Mouse (Mus musculus) hindbrain, embryonic 15.5 days (tissue): ENCODE measurements around the gene B3galt4. TPM values are rescaled to one million over a fixed set of nuclear protein-coding genes. Genes with fewer than 3 reads are reported as not detected.

Source experiments
- ATAC-seq: fragments of 200-750 bp; cut with Nextera tagmentation; 2 replicates; pipeline ENCODE4 v1.8.0; 2017; ENCODE audit warnings: low read depth, moderate number of reproducible peaks, moderate TSS enrichment; ENCODE audit not compliant: low FRiP score
- H3K27ac ChIP-seq: fragments of 300-500 bp; sonication (generic); replicated peaks from 2 replicates; pipeline ENCODE4 v1.5.1; 2015; ENCODE audit warnings: mild to moderate bottlenecking, inconsistent platforms
- H3K27me3 ChIP-seq: fragments of 300-500 bp; sonication (generic); 2 replicates; pipeline ENCODE4 v1.6.1; 2015; ENCODE audit warnings: control low read depth, inconsistent platforms
- H3K36me3 ChIP-seq: fragments of 300-500 bp; sonication (generic); 2 replicates; pipeline ENCODE4 v1.6.1; 2015; ENCODE audit warnings: control low read depth, inconsistent platforms
- H3K4me1 ChIP-seq: fragments of 300-500 bp; sonication (generic); replicated peaks from 2 replicates; pipeline ENCODE4 v1.6.1; 2015; ENCODE audit warnings: control low read depth, inconsistent platforms
- H3K4me2 ChIP-seq: fragments of 300-500 bp; sonication (generic); 2 replicates; pipeline ENCODE4 v1.6.1; 2015; ENCODE audit warnings: moderate library complexity, mild to moderate bottlenecking, inconsistent platforms
- H3K4me3 ChIP-seq: fragments of 300-500 bp; sonication (generic); 2 replicates; pipeline ENCODE4 v1.5.1; 2015; ENCODE audit warnings: mild to moderate bottlenecking, inconsistent platforms
- H3K9ac ChIP-seq: fragments of 300-500 bp; sonication (generic); 2 replicates; pipeline ENCODE4 v1.6.1; 2015; ENCODE audit warnings: inconsistent platforms
- H3K9me3 ChIP-seq: fragments of 300-500 bp; sonication (generic); 2 replicates; pipeline ENCODE4 v1.6.1; 2016; ENCODE audit warnings: control low read depth, inconsistent platforms
- WGBS: fragments of 180-500 bp; shearing (Covaris S2); methylation state at CpG from one replicate; pipeline ENCODE4 v1.1.7; 2015; 5-methylcytosine and 5-hydroxymethylcytosine counted together
- polyA plus RNA-seq: library from polyadenylated mRNA; unstranded; fragments of >200 nt; fragmentation: Nextera tagmentation; extraction: Ambion mirVana; gene quantifications from 2 replicates; pipeline ENCODE4 v1.2.1, GENCODE M21; 2015

The B3galt4 gene
- polyA plus RNA-seq, 1 experiment from 2014 or later: 14.1 TPM

DNA sequence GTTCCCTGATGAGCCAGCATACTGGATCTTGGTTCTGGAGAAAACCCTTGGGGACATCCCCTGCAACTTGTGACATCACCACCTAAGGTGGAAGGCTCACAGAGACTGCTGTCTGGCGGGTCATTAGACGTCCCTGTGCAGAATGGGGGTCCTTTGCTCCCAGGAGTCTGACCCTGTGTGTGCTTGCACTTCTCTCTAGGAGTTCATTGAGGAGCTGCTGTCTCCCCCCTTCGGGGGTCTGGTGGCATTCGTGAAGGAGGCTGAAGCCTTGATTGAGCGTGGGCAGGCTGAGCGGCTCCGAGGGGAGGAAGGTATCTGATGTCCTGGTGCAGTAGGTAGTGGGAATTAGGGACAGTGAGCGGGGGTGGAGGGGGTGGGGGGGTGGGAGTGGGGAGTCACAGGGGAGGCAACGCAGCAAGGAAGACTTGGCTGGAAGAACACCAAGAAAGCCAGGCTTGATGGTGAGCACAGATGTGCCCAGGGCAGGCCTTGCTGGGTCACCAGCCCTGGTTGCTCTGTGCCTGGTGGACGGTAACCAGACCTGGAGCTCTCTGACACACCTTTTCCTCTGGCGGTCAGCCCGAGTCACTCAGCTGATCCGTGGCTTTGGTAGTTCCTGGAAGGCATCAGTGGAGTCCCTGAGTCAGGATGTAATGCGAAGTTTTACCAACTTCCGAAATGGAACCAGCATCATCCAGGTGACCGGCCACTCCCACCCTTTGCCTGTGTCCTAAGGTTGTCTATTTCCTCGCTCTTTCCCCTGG lies 14.0 kb upstream of the B3galt4 start:
- no peak overlapping the region for H3K4me3 ChIP-seq
- H3K4me2 ChIP-seq: no peak overlapping the region
- no peaks in the 10 kb centered on the region for H3K27me3 ChIP-seq
- H3K9ac ChIP-seq: no peak overlapping the region
- no peaks in the 10 kb centered on the region for H3K4me1 ChIP-seq
- H3K9me3 ChIP-seq: no peaks in the 10 kb centered on the region
- peaks cover 40% of the 10 kb centered on the region for H3K36me3 ChIP-seq
- ATAC-seq: no peak
- WGBS: 89% methylated on average over 17 of the region's 17 CpGs
- no peak overlapping the region for H3K27ac ChIP-seq

DNA sequence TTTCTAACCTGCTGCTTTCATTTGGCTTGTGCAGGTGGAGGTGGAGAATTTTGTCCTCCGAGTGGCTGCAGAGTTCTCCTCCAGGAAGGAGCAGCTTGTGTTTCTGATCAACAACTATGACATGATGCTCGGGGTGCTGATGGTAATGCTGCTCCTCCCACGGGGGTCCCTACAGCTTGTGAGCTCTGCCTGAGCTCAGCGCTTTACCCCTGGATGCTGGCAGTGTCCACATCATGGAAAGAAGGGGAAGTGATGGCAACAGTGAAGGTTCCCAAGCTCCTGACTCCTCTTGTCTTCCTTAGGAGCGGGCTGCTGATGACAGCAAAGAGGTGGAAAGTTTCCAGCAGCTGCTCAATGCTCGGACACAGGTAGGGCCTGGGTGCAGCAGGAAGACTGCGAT lies 11.6 kb upstream of the B3galt4 start:
- Histone ChIP-seq H3K4me2 (no peak overlapping the region), H3K9me3 (no peaks in the 10 kb centered on the region), H3K4me3 (no peak overlapping the region), H3K27me3 (no peaks in the 10 kb centered on the region), H3K9ac (no peak overlapping the region), H3K36me3 (peaks cover 51% of the 10 kb centered on the region), H3K4me1 (no peaks in the 10 kb centered on the region), H3K27ac (no peak overlapping the region)
- WGBS: 94% methylated on average over 7 of the region's 7 CpGs
- no peak for ATAC-seq

GRCm38 (mm10) chr17:33959948-33960347 lies 8.7 kb upstream of the B3galt4 start:
- no peaks in the 10 kb centered on the region for H3K27me3 ChIP-seq
- no peak overlapping the region for H3K4me2 ChIP-seq
- H3K36me3 ChIP-seq: peaks cover 33% of the 10 kb centered on the region

DNA sequence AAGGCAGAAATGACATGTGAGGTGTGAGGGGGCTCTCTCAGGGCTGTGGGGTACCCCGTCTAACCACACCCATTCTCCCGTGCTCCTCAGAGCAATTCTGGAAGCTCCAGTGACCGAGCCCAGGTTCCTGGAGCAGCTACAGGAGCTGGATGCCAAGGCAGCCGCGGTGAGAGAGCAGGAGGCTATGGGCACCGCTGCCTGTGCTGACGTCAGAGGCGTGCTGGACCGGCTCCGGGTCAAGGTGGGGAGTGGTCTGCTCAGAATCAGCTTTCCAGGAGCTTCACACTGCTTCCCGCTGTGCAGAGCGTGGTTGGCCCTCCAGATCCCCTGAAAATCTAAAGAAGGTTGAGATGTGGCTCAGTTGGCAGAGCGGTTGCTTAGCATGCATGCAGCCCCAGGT lies 7.8 kb upstream of the B3galt4 start:
- no peaks in the 10 kb centered on the region for H3K27me3 ChIP-seq
- H3K27ac ChIP-seq: no peak overlapping the region
- H3K4me3 ChIP-seq: no peak overlapping the region
- ATAC-seq: no peak
- H3K4me2 ChIP-seq: no peak overlapping the region
- H3K9ac ChIP-seq: no peak overlapping the region
- peaks cover 17% of the 10 kb centered on the region for H3K4me1 ChIP-seq
- WGBS: 98% methylated on average over 13 of the region's 13 CpGs
- no peaks in the 10 kb centered on the region for H3K9me3 ChIP-seq
- H3K36me3 ChIP-seq: peaks cover 31% of the 10 kb centered on the region

More at GRCm38 (mm10) chr17:33959948-33960347, 8.7 kb upstream of the B3galt4 start:
- no peak for ATAC-seq
- Histone ChIP-seq H3K9me3 (no peaks in the 10 kb centered on the region), H3K4me1 (peaks cover 9% of the 10 kb centered on the region), H3K4me3 (no peak overlapping the region), H3K27ac (no peak overlapping the region), H3K9ac (no peak overlapping the region)
- WGBS: 93% methylated on average over 15 of the region's 15 CpGs

GRCm38 (mm10) chr17:33958451-33958850 lies 7.2 kb upstream of the B3galt4 start:
- Histone ChIP-seq H3K36me3 (peaks cover 31% of the 10 kb centered on the region), H3K4me1 (peaks cover 24% of the 10 kb centered on the region), H3K9ac (no peak overlapping the region), H3K27me3 (no peaks in the 10 kb centered on the region), H3K4me3 (no peak overlapping the region), H3K27ac (no peak overlapping the region), H3K9me3 (no peaks in the 10 kb centered on the region), H3K4me2 (no peak overlapping the region)
- 94% methylated on average over 11 of the region's 11 CpGs for WGBS
- no peak for ATAC-seq

- 88% methylated on average over 6 of the region's 6 CpGs for WGBS
- no peak overlapping the region for H3K9ac ChIP-seq
- no peak overlapping the region for H3K4me2 ChIP-seq
- H3K4me1 ChIP-seq: peaks cover 34% of the 10 kb centered on the region
- no peak overlapping the region for H3K27ac ChIP-seq
- ATAC-seq: no peak
- H3K27me3 ChIP-seq: no peaks in the 10 kb centered on the region
- no peaks in the 10 kb centered on the region for H3K9me3 ChIP-seq
- peaks cover 31% of the 10 kb centered on the region for H3K36me3 ChIP-seq
- no peak overlapping the region for H3K4me3 ChIP-seq
Observed at GRCm38 (mm10) chr17:33957493-33957892, 6.2 kb upstream of the B3galt4 start.

GRCm38 (mm10) chr17:33956336-33956735 lies 5.0 kb upstream of the B3galt4 start:
- H3K9me3 ChIP-seq: no peaks in the 10 kb centered on the region
- H3K4me1 ChIP-seq: peaks cover 45% of the 10 kb centered on the region
- no peaks in the 10 kb centered on the region for H3K27me3 ChIP-seq
- peaks cover 33% of the 10 kb centered on the region for H3K36me3 ChIP-seq
- 9% methylated on average over 10 of the region's 10 CpGs for WGBS
- peak overlapping the region; percentile 76 for H3K4me3 ChIP-seq
- peak overlapping the region; percentile 77 for H3K4me2 ChIP-seq
- H3K9ac ChIP-seq: peak overlapping the region; percentile 79
- ATAC-seq: no peak
- peak overlapping the region; percentile 94 for H3K27ac ChIP-seq

DNA sequence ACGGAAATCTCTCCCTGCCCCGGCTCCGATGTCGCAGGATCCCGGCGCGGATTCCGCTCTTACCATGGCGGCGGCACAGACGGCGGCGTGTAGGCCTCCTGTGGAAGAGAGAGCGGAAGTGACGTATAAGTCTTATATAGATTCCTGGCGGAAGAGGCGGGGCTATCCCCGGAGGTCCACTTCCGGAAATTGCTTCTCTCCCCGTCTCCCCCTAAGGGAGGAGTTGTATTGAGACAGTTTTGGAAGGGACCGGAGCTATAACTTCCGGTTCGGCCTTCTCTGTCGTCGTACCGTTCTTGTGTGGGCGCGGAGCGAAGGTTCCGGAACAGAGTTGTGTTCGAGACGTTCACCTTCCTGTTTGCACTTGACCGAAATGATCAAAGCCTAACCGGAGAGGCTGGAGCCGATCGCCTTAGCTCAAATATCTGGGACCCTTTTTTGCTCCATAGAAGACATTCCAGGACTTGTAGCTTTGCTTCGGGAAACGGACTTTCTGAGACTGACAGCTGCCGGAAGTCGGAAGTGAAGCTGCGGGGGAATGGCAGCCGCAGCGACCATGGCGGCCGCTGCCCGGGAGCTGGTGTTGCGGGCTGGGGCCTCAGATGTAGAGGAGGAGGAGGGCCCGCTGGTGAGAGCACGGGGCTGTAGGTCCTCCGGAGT lies 4.4 kb upstream of the B3galt4 start, which contains the start of the genes Vps52 and Rps18:
TSS of gene Vps52 (plus strand) at position 258 of the 660 bp plus-strand sequence.
TSS of gene Rps18 (minus strand) at position 447 of the 660 bp plus-strand sequence.
- ATAC-seq: peak; percentile 89
- Histone ChIP-seq H3K4me1 (peaks cover 49% of the 10 kb centered on the region), H3K27ac (peak within 1 kb of the TSS; percentile 94), H3K4me3 (peak within 1 kb of the TSS; percentile 76), H3K4me2 (peak within 1 kb of the TSS; percentile 86), H3K36me3 (peaks cover 28% of the 10 kb centered on the region), H3K27me3 (no peaks in the 10 kb centered on the region), H3K9me3 (no peaks in the 10 kb centered on the region), H3K9ac (peak within 1 kb of the TSS; percentile 90)
- WGBS: under 1% methylated on average over 50 of the region's 50 CpGs

- peak overlapping the region; percentile 76 for H3K4me3 ChIP-seq
- peaks cover 57% of the 10 kb centered on the region for H3K4me1 ChIP-seq
- H3K36me3 ChIP-seq: peaks cover 26% of the 10 kb centered on the region
- ATAC-seq: peak; percentile 49; the same call in 1 of the 2 replicates
- no peaks in the 10 kb centered on the region for H3K27me3 ChIP-seq
- H3K27ac ChIP-seq: peak overlapping the region; percentile 87
- peak overlapping the region; percentile 86 for H3K4me2 ChIP-seq
- H3K9me3 ChIP-seq: no peaks in the 10 kb centered on the region
- WGBS: under 1% methylated on average over 33 of the region's 33 CpGs
- peak overlapping the region; percentile 90 for H3K9ac ChIP-seq
Observed at GRCm38 (mm10) chr17:33954646-33955554, 3.6 kb upstream of the B3galt4 start.

DNA sequence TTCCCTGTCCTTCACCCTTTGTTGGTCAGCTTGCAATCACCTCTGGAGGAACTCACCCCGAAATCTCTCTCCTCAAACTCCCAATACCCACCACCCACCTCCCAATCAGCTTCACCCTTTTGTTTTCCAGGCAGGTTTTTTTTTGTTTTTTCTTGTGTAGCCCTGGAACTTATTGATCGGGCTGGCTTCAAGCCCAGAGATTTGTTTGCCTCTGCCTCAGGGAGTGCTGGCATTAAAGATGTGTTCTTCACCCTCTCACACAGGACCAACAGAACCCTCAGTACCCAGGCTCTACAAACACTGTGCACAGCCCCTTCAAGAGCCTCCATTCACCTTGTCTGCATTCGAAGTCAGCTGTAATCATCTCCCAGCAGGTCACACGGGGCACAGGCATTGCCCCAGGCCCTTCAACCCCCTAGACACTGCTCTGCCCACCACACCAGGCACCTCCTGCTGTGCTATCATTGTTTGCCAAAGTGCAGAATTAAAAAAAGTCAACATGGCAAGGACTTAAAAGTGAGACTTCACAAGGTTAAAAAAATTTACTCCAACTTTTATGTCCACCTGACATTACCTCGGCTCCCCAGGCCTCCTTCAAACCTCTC lies 2.8 kb upstream of the B3galt4 start:
- Histone ChIP-seq H3K4me1 (peaks cover 65% of the 10 kb centered on the region), H3K27ac (0 out of 2 replicates have a peak overlapping the region, but pooled peaks have one; percentile 87), H3K36me3 (peaks cover 20% of the 10 kb centered on the region), H3K4me2 (peak overlapping the region; percentile 86), H3K9ac (peak overlapping the region; percentile 90), H3K4me3 (peak overlapping the region; percentile 76), H3K27me3 (no peaks in the 10 kb centered on the region), H3K9me3 (no peaks in the 10 kb centered on the region)
- WGBS: 31% methylated on average over 5 of the region's 5 CpGs
- no peak for ATAC-seq

GRCm38 (mm10) chr17:33953310-33953709 lies 2.0 kb upstream of the B3galt4 start:
- no peak overlapping the region for H3K4me3 ChIP-seq
- no peak overlapping the region for H3K9ac ChIP-seq
- no peaks in the 10 kb centered on the region for H3K9me3 ChIP-seq
- H3K4me1 ChIP-seq: peaks cover 70% of the 10 kb centered on the region
- no peak overlapping the region for H3K4me2 ChIP-seq
- H3K27ac ChIP-seq: no peak overlapping the region
- WGBS: 86% methylated on average over 3 of the region's 3 CpGs
- H3K36me3 ChIP-seq: peaks cover 27% of the 10 kb centered on the region
- no peak for ATAC-seq
- no peaks in the 10 kb centered on the region for H3K27me3 ChIP-seq
